Mouse (Mus musculus) liver, adult (tissue): ENCODE measurements around the gene Lctl.

Source experiments
- GATA4 ChIP-seq: IDR thresholded peaks from 2 replicates; pipeline ENCODE4 v1.6.1; 2014; ENCODE audit warnings: mild to moderate bottlenecking, low read length; ENCODE audit not compliant: insufficient replicate concordance

Lctl gene

DNA sequence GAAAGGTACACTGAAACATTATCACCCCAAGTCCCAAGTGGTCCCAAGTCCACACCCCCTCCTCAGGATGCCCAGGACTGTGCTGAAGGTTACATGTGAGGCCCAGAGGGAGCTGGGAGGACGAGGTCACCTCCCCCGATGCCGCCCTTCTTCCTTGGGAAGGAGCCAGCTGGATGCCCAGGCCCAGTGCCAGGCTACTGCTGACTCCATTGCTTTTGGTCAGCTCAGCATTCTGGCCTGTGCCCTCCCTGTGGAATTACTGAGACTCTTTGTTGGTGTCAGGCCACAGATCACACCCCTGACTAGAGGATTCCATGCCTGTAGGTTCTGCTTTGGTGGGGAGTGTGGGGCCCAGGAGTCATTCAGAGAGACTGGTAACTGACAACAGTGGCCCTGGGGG is at the start of gene Lctl:
TSS of gene Lctl (plus strand) at position 272 of the 400 bp plus-strand sequence.
- no peak for TF ChIP-seq GATA4

DNA sequence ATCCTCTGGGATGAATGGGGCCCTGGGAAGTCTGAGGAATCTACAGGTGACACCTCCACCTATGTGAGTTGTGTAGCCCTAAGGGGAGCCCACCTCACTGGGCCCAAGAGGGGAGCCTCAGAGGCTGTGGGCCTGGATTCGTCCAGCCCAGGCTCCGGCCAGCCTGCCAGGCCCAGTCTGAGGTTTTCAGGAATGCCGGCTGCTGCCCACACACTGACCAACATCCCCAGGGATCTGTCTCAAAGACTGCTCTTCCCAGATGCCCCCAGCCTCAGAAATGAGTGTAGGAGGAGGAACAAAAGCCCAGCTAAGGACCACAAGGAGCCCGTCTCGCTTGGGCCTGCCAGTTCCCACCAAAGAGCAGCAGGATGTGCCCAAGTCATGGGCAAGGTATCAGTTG is 49.2 kb upstream of the Lctl start:
- no peak for TF ChIP-seq GATA4

DNA sequence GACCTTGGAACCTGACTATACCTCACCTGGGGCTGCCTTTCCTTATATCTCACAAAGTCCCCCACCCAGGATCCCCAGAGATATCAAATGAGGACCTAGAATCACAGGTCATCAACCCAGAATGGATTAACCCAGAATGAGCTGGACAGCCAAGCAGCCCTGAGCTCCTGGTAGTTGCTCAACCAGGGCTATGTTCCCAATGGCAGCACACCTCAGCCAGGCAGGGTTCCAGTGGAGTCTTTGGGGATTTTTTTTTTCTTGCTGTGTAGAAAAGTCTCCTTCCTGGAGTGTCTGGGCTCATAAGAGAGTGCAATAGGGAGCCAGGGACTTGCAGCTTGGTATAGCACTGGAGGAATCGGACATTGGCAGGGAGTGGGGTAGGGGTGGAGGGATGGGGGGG is 48.4 kb upstream of the Lctl start:
- no peak for TF ChIP-seq GATA4

DNA sequence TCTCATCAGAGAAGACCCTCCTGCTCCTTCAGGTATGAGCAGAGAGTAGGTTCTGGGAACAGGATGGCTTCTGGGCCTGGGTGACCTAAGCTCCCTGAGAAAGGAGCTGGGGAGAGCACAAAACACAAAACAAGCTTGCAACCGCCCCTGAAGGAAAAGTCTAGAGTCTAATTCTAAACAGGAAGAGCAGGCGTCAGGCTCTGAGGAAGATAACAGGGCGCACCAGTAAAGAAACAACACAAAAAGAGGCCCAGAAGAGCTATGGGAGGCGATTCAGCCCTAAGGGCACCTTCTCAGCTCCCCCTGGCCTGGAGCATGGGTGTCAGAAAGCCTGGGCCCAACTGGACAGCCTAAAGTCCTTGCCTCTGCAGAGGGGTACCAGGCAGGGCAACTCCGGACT is 47.8 kb upstream of the Lctl start:
- peak; percentile 41; the same call in 1 of the 2 replicates for TF ChIP-seq GATA4

DNA sequence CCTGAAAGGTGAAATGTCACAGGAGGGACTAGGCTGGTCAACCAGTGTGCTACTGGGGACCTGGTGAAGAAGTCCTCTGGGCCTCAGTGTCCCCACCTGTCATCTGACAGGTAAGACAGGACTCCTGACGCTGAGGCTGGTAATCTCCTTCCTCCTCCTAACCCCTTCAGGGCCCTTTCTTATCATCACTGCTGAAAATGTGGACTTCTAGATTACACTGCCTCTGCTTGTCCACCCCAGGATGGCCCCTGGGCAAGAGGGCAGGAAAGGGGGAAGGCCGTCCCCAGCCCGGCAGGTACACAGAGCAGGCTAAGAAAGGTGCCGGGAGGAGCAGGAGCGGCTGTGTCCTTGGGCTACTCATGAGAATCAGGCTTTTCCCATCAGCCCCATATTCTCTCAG is 46.3 kb upstream of the Lctl start:
- TF ChIP-seq GATA4 = no peak

DNA sequence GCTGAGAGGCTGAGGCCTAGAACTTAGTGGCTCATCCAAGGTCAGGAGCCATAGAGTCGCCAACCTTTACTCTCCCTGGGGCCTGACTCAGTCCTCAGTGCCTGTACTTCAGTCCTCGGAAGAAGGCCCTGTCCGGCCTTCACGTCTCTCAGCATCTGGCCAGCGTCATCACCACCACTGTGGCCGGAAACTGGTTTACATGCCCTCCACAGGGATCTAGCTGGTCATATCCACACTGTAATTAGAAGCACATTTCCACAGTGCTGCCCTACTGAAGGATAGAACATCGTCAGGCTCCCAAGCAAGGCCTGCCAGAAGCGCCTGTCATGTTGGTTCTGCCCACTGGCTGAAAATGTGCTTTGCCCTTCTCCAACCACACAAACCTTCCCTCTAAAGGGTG is 42.1 kb upstream of the Lctl start:
- no peak for TF ChIP-seq GATA4

DNA sequence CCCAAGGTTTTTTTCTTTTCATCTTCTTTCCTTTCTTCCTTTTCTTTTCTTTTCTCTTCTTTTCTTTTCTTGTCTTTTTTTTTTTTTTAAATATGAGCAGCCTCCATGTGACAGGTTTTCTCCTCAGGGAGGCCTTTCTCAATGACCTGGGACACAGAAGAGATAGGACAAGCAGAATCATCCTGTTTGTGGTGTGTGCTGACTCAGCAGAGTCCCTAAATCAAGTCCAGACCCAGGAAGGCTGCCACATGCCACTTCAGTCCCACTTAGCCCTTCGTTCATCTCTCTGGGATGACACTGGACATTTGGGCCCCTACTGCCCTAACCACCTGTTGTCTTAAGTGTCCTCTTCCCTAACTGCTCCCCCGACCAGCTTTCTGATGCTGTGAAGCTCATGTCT is 40.5 kb upstream of the Lctl start:
- TF ChIP-seq GATA4 = no peak

DNA sequence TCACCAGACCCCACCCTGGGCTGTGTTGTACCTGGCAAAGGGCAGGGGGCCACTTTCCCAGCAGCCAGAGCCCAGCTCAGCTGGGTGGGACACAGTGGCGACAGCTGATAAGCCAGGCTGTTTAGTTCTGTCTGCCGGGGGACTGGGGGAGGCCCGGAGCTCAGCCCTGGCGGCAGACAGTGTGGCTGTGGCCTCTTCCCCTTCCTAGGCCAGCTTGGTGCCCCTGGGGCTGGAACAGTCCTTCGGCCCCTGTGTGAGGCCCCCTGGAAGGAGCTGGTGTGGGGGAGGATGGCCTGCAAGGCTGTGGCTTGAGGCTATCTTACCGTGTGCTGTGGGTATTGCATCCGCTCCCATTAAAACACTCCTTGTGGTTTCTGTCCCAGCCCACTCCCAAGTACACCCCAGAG is 38.6 kb upstream of the Lctl start:
- no peak; the same call in 1 of the 2 replicates for TF ChIP-seq GATA4

DNA sequence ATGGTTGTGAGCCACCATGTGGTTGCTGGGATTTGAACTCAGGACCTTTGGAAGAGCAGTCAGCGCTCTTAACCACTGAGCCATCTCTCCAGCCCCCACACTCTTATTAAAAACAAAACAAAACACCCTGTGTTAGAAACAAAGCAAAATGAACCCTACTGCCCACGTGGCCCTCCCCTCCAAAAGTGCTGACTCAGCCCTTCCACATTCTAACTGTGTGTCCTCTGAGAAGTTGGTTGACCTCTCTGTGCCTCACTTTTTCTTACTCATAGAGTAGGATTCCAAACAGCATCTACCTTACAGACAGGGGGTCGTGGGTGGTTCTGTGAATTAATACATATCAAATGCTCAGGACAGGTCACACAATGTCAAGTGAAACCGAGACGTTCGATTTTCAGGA is 37.0 kb upstream of the Lctl start:
- TF ChIP-seq GATA4 = no peak

DNA sequence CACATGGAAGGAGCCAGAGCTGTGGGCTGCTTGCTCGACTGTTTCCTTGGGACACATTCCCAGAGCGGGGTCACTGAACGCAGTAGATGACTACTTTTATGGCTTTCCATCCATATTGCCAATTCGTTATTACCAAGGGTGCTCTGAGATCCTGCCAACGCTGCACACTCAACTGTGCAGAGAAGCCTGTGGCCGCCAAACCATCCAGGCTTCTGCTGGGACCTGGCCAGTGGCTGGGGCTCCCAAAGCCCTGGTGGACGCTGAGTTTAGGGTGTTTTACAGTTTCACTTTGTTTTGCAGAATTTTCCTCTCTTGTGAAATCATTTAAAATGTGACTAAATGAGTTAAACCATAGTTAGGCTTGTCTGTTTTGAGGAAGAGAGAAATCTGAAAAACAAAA is 32.7 kb upstream of the Lctl start:
- TF ChIP-seq GATA4 = no peak

DNA sequence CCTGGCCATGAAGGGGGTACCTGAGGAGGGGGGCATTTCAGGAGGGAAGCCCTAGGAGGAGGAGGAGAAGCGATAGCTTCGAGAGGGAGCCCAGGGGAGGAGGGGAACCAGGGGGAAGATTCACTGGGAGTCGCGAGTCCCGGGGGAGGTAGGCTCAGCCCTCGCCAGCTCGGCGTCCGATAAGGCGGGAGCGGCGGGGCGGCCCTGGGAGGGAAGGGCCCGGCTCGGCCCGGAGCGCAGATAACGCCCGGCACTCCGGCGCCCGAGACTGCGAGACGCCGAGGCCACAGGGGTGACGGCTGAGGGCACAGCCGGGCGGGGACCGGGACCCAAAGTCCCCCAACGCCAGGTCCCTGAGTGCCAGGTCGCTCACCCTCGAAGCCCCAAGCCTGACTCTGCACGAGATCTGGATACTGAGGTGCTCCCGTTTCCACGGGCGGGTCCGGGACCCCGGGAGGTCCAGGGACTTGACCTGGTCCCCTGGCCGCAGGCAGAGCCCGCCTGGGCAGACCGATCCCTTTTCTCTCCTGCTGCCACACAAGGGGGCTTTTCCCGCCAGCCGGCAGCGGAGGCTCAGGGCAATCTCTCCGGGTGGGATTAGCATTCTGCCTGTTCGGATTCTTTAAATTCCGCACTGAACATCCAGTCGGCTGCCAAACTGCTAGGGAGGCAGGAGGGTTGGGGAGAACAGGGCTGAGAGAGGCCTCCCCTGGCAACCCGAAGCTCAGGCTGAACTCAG is 32.1 kb upstream of the Lctl start:
- peak; percentile 99 for TF ChIP-seq GATA4

DNA sequence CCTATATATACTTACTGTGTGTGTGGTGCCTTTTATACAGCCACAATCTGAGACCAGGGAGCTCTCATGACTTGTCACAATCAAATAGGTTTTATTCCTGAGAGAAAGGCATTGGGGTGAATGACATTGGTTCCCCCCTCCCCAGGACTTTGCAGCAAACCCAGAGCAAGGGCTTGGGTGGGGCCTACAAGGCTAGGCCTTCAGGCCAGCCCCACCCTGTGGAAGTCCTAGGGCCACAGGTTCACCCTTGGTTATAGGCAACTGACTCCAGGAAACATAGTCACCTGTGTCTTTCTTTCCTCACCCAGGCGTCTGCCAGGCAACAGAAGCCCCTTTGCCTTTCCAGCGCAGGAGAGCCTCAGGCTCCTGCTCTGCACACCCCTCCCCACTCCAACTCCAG is 31.0 kb upstream of the Lctl start:
- TF ChIP-seq GATA4 = no peak

DNA sequence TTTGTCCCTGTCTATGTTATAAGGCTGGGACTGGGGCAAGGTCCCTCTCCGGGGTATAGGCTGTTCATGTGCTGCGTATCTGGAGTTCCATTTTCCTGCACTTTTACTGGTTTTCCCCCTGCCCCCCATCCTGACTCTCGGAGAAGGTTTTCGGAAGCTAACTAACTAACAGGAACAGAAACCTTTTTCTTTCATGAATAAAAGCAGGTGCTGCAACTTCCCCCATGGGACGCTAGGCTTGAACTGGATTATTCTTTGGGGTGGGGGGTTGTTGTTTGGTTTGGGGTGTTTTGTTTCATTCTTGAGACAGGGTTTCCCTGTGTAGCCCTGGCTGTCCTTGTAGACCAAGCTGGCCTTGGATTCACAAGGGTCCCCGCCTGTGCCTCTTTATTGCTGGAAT is 30.4 kb upstream of the Lctl start:
- TF ChIP-seq GATA4 = no peak

DNA sequence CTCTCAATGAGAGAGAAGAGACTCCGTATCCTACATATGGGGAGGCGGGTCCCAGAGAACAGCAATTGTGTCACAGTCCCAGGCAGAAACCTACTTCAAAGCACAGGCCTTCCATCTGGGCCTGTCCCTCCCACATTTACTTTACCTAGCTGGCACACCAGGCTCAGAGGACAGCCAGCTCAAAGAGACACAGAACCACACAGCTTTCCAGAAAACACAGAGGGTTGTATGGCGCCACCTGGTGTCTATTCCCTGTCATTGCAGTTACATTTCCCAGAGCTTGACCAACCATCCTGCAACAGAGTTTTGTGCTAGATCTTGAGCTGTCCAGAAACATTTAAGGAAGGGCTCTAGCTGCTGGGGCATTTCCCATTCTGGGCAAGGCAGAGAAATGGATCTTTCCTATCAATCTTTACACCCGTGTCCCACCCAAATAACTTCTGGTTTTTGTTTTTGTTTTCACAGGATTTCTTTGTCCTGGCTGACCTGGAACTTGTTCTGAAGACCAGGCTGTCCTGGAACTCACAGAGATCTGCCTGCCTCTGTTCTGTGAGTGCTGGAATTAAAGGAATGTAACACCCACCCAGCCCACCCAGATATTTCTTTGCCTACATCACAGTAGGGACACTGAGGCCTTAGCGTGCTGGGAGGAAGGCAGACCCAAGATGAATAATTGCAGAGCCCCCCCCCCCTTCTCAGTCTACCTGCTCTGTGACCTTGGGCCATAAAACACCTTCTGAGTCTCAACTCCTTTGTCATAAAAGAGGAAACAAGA is 29.3 kb upstream of the Lctl start:
- no peak for TF ChIP-seq GATA4

DNA sequence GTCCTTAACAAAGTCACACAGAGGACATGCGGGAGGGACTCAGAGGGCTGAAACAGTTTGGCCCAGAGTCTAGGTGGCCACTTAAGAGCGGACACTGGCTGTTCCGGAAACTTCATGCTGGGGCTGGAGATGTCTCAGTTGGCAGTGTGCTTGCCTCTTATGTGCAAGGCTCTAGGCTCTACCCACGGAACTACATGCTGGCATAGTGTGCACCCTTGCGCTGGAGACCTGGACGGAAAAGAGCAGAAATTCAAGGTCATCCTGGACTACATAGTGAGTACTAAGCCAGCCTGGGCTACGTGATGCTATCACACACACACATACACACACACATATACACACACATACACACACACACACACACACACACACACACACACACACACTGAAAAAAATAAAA is 28.6 kb upstream of the Lctl start:
- TF ChIP-seq GATA4 = no peak

DNA sequence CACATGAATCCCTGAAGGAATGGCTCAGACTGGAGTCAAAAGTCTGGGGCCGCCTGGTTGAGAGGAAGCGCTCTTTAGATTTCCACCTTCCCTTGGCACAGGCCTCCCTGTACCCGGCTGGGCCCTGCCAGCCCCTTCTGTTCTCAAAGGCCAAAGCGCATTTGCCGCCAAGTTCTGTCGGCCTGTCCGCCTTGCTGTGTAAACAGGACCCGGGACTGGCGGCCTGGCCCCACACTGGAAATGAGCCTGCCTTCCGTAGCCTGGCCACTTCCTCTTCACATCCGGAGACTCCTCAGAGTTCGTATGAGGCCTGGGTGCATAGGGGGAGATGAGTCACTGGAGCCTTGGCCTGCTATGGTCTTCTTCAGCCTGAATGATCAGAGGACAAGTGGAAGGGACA is 27.9 kb upstream of the Lctl start:
- TF ChIP-seq GATA4 = peak; percentile 52; the same call in 1 of the 2 replicates
